Mouse (Mus musculus) CH12.LX (cell line): ENCODE measurements at regions not wholly inside any gene's neighbourhood (a gene's known extent, or its start where the extent isn't known, plus 50 kb on each side); places are given as distances from the start of the nearest gene placed in this dataset.

Experiments
- DNase-seq: peaks from one replicate; pipeline ENCODE4 v3.0.0-alpha.2; 2013; ENCODE audit errors: extremely low read depth
- H3K27ac ChIP-seq: 2 replicates; pipeline ENCODE4 v1.5.1; 2012; ENCODE audit warnings: low read depth, mild to moderate bottlenecking, control low read depth, moderate library complexity; ENCODE audit not compliant: insufficient read depth
- H3K27me3 ChIP-seq: replicated peaks from 2 replicates; pipeline ENCODE3; 2012; ENCODE audit warnings: inconsistent platforms
- H3K36me3 ChIP-seq, 2 experiments: replicated peaks in 1 of 2; 2 replicates each; pipeline versions ENCODE3 to v1.6.1; 2012; ENCODE audit warnings: inconsistent platforms in 1 of 2, low read length in 1 of 2, mild to moderate bottlenecking in 1 of 2, mixed read lengths in 1 of 2, moderate library complexity in 1 of 2; ENCODE audit not compliant: control insufficient read depth in 1 of 2, insufficient read depth in 1 of 2
- H3K4me1 ChIP-seq, 2 experiments: 2 replicates each; pipeline ENCODE4 v1.6.1; 2012; ENCODE audit warnings: inconsistent platforms in 1 of 2, moderate library complexity in 1 of 2; ENCODE audit not compliant: insufficient read depth in 2 of 2, control insufficient read depth in 1 of 2
- H3K4me2 ChIP-seq: 2 replicates; pipeline ENCODE4 v1.6.1; 2012; ENCODE audit warnings: low read depth, mild to moderate bottlenecking, control low read depth; ENCODE audit not compliant: poor library complexity, insufficient read depth, severe bottlenecking
- H3K4me3 ChIP-seq, 3 experiments: fragments of 150-350 bp in 1 of 3; sonication (generic) in 1 of 3; replicated peaks in 1 of 3; 2 replicates each; pipeline versions ENCODE3 to v1.5.1; 2011 to 2012; ENCODE audit warnings: low read depth in 2 of 3, low read length in 2 of 3, mild to moderate bottlenecking in 2 of 3, moderate library complexity in 2 of 3, control low read depth in 1 of 3, improper control_type of control experiment in 1 of 3, inconsistent platforms in 1 of 3, mixed read lengths in 1 of 3; ENCODE audit not compliant: poor library complexity in 1 of 3
- H3K79me2 ChIP-seq: replicated peaks from 2 replicates; pipeline ENCODE4 v1.6.1; 2012; ENCODE audit warnings: mild to moderate bottlenecking, moderate library complexity; ENCODE audit not compliant: control insufficient read depth, poor library complexity, insufficient read depth, severe bottlenecking; ENCODE audit errors: extremely low read depth
- H3K9ac ChIP-seq: 2 replicates; pipeline ENCODE4 v1.6.1; 2012; ENCODE audit warnings: low read depth, mild to moderate bottlenecking, control low read depth, moderate library complexity; ENCODE audit not compliant: insufficient read depth
- H3K9me3 ChIP-seq: replicated peaks from 2 replicates; pipeline ENCODE3; 2012; ENCODE audit warnings: low read length, inconsistent platforms, mixed read lengths
- BHLHE40 ChIP-seq: IDR thresholded peaks from 2 replicates; pipeline ENCODE4 v1.6.1; 2011; ENCODE audit warnings: mild to moderate bottlenecking, low read depth, low read length, improper control_type of control experiment
- CHD1 ChIP-seq: IDR thresholded peaks from 2 replicates; pipeline ENCODE4 v1.6.1; 2012; ENCODE audit warnings: low read depth, low read length, improper control_type of control experiment, inconsistent platforms
- CHD2 ChIP-seq: IDR thresholded peaks from 2 replicates; pipeline ENCODE4 v1.6.1; 2011; ENCODE audit warnings: low read length, improper control_type of control experiment
- ETS1 ChIP-seq: conservative IDR thresholded peaks from 2 replicates; pipeline ENCODE4 v1.6.1; 2012; ENCODE audit warnings: low read depth, mild to moderate bottlenecking, inconsistent platforms, low read length, improper control_type of control experiment, moderate library complexity
- GABPA ChIP-seq: IDR thresholded peaks from 2 replicates; pipeline ENCODE4 v1.6.1; 2012; ENCODE audit warnings: low read depth, low read length, improper control_type of control experiment, inconsistent platforms; ENCODE audit not compliant: insufficient replicate concordance
- HCFC1 ChIP-seq: IDR thresholded peaks from 2 replicates; pipeline ENCODE4 v1.6.1; 2012; ENCODE audit warnings: low read depth, mild to moderate bottlenecking, inconsistent platforms, low read length, improper control_type of control experiment
- IRF4 ChIP-seq: IDR thresholded peaks from 2 replicates; pipeline ENCODE4 v1.6.1; 2014; ENCODE audit warnings: low read depth, mild to moderate bottlenecking, inconsistent platforms, low read length, improper control_type of control experiment
- JUND ChIP-seq: conservative IDR thresholded peaks from 2 replicates; pipeline ENCODE4 v1.6.1; 2011; ENCODE audit warnings: low read depth, low read length, improper control_type of control experiment
- MAFK ChIP-seq: IDR thresholded peaks from 2 replicates; pipeline ENCODE4 v1.6.1; 2011; ENCODE audit warnings: low read length, improper control_type of control experiment; ENCODE audit not compliant: insufficient replicate concordance
- MAZ ChIP-seq: IDR thresholded peaks from 2 replicates; pipeline ENCODE4 v1.6.1; 2012; ENCODE audit warnings: low read depth, mild to moderate bottlenecking, inconsistent platforms, low read length, improper control_type of control experiment, moderate library complexity
- MEF2A ChIP-seq: IDR thresholded peaks from 2 replicates; pipeline ENCODE4 v1.6.1; 2014; ENCODE audit warnings: low read depth, mild to moderate bottlenecking, inconsistent platforms, low read length, improper control_type of control experiment, borderline replicate concordance
- MYC ChIP-seq: IDR thresholded peaks from 2 replicates; pipeline ENCODE4 v1.6.1; 2011; ENCODE audit warnings: low read depth, mild to moderate bottlenecking, improper control_type of control experiment, low read length
- NELFE ChIP-seq: IDR thresholded peaks from 2 replicates; pipeline ENCODE4 v1.6.1; 2011; ENCODE audit warnings: low read depth, low read length, improper control_type of control experiment
- NRF1 ChIP-seq: IDR thresholded peaks from 2 replicates; pipeline ENCODE4 v1.6.1; 2014; ENCODE audit warnings: low read depth, mild to moderate bottlenecking, inconsistent platforms, low read length, improper control_type of control experiment, moderate library complexity
- RCOR1 ChIP-seq: conservative IDR thresholded peaks from 2 replicates; pipeline ENCODE4 v1.6.1; 2012; ENCODE audit warnings: low read depth, mild to moderate bottlenecking, inconsistent platforms, low read length, improper control_type of control experiment
- SMC3 ChIP-seq: IDR thresholded peaks from 2 replicates; pipeline ENCODE4 v1.6.1; 2011; ENCODE audit warnings: low read depth, low read length, improper control_type of control experiment
- USF1 ChIP-seq: IDR thresholded peaks from 2 replicates; pipeline ENCODE4 v1.6.1; 2014; ENCODE audit warnings: low read depth, mild to moderate bottlenecking, inconsistent platforms, low read length, improper control_type of control experiment
- USF2 ChIP-seq: conservative IDR thresholded peaks from 2 replicates; pipeline ENCODE4 v1.6.1; 2011; ENCODE audit warnings: low read depth, low read length, improper control_type of control experiment
- ZC3H11A ChIP-seq: IDR thresholded peaks from 2 replicates; pipeline ENCODE4 v1.6.1; 2012; ENCODE audit warnings: low read depth, mild to moderate bottlenecking, inconsistent platforms, low read length, improper control_type of control experiment
- ZKSCAN1 ChIP-seq: IDR thresholded peaks from 2 replicates; pipeline ENCODE4 v1.6.1; 2012; ENCODE audit warnings: low read depth, inconsistent platforms, low read length, improper control_type of control experiment, borderline replicate concordance
- ZMIZ1 ChIP-seq: IDR thresholded peaks from 2 replicates; pipeline ENCODE4 v1.6.1; 2012; ENCODE audit warnings: low read depth, mild to moderate bottlenecking, inconsistent platforms, low read length, improper control_type of control experiment
- dilution Hi-C: fragments of 300-500 bp; cut with MboI; formaldehyde crosslinking; loops from 2 replicates; pipeline ENCODE4 v1.14.3; 2020; ENCODE audit warnings: low sequenced_read_pairs; ENCODE audit not compliant: extremely low pct_unique_long_range_greater_than_20kb, extremely low pct_ligation_motif_present
- in situ Hi-C: fragments of 300-500 bp; cut with MboI; formaldehyde crosslinking; loops from 3 replicates; pipeline ENCODE4 v1.14.3; 2019; ENCODE audit warnings: low sequenced_read_pairs, low pct_ligation_motif_present, low pct_unique_long_range_greater_than_20kb, mixed read lengths

DNA sequence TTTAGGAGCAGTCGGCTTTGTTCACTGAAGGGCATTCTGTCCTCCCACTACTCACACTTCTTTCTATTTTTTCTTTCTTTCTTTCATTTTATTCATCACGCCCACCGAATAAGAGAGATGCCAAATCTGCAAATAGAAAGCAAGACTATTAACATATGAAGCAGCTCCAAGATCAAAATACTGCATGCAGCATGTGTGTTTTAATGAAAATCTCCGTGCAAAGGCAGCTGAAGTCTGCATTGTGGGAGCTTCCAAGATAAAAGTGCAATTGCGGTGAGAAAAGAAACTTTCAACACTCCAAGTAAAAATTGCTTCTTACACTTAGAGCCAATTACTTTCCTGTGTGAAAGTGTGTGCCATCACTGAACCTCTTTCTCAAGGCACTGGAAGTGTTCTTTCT lies 449.8 kb upstream of the Chl1 start:
- in situ Hi-C loops: no loop called here
- H3K9ac ChIP-seq: no peak overlapping the region
- no peak overlapping the region for H3K27ac ChIP-seq
- no peaks in the 10 kb centered on the region for H3K36me3 ChIP-seq
- no peaks in the 10 kb centered on the region for H3K27me3 ChIP-seq
- H3K4me3 ChIP-seq: no peak overlapping the region
- no peak for TF ChIP-seq HCFC1
- TF ChIP-seq BHLHE40: no peak
- no peak for TF ChIP-seq ZMIZ1
- TF ChIP-seq ETS1: no peak
- TF ChIP-seq, all 38 proteins: peak for 0
- no peaks in the 10 kb centered on the region for H3K79me2 ChIP-seq
- DNase-seq: no peak
- no peaks in the 10 kb centered on the region for H3K4me1 ChIP-seq
- dilution Hi-C loops: no loop called here
- H3K4me2 ChIP-seq: no peak overlapping the region
- H3K9me3 ChIP-seq: peaks cover 8% of the 10 kb centered on the region

DNA sequence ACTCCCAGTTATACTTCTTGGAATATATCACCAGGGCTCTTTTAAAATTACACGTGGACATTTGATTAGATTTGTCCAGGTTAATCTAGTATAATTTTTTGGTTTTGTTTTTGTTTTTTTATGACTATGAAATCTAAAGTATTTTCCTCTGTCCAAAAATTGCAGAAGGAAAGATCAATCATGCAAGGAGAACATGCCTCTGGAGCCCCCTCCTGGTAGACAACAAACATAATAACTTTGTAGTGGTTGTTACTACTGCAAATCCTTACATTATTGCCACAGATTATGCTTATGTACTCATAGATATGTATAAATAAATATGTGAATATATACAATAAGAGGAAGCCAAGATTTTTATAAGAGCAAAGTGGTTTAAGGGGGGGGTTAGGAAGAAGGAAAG lies 404.2 kb upstream of the Chl1 start:
- no peak for DNase-seq
- Histone ChIP-seq H3K9ac (no peak overlapping the region), H3K27me3 (no peaks in the 10 kb centered on the region), H3K4me3 (no peak overlapping the region), H3K4me2 (no peak overlapping the region), H3K79me2 (no peaks in the 10 kb centered on the region), H3K9me3 (peaks cover 25% of the 10 kb centered on the region), H3K4me1 (no peaks in the 10 kb centered on the region), H3K36me3 (no peaks in the 10 kb centered on the region), H3K27ac (no peak overlapping the region)
- in situ Hi-C loops (no loop called here), dilution Hi-C loops (no loop called here)
- no peak for TF ChIP-seq RCOR1
- TF ChIP-seq GABPA: no peak
- no peak for TF ChIP-seq USF2
- TF ChIP-seq MAFK: no peak

- in situ Hi-C loops: no loop called here
- Histone ChIP-seq H3K9me3 (peaks cover 30% of the 10 kb centered on the region), H3K4me3 (no peak overlapping the region), H3K9ac (no peak overlapping the region), H3K4me2 (no peak overlapping the region), H3K79me2 (no peaks in the 10 kb centered on the region), H3K4me1 (no peaks in the 10 kb centered on the region), H3K27me3 (no peaks in the 10 kb centered on the region), H3K27ac (no peak overlapping the region), H3K36me3 (no peaks in the 10 kb centered on the region)
- dilution Hi-C loops: no loop called here
- no peak for DNase-seq
- TF ChIP-seq ZKSCAN1: no peak
- no peak for TF ChIP-seq IRF4
- no peak for TF ChIP-seq NRF1
- no peak for TF ChIP-seq MYC
- TF ChIP-seq ETS1: no peak
- no peak for TF ChIP-seq CHD1
- TF ChIP-seq JUND: no peak
- TF ChIP-seq NELFE: no peak
- no peak for TF ChIP-seq CHD2
- TF ChIP-seq MAZ: no peak
- TF ChIP-seq RCOR1: no peak
- TF ChIP-seq ZC3H11A: no peak
- no peak for TF ChIP-seq USF1
- TF ChIP-seq SMC3: no peak
- TF ChIP-seq MEF2A: no peak
These were observed 390.8 kb upstream of the Chl1 start for GRCm38 (mm10) chr6:103119537-103119936.
